Mouse (Mus musculus): ENCODE data around the gene Mog. TPM values are rescaled to one million over a fixed set of nuclear protein-coding genes. Genes with fewer than 3 reads are reported as not detected.

Mog gene
- total RNA-seq, 4 experiments from 2014 or later: 52.5 to 55.9 (median 54.6) TPM

Other genes starting within 250 kb of the Mog start
- gene H2-M10.6, start 211.2 kb downstream of the Mog start, total RNA-seq (2022): not detected
- 10 to 100 TPM; 23.1 to 26.2 (median 24.2) TPM for gene Trim26, start 186.3 kb downstream of the Mog start, total RNA-seq (2022)
- gene Trim15, start 156.2 kb downstream of the Mog start, total RNA-seq (2022): under 1 TPM in 1 of 4 experiments, not detected in 3; 0.19 TPM
- not detected for gene Trim10, start 153.8 kb downstream of the Mog start, total RNA-seq (2022)
- gene Trim40, start 133.3 kb downstream of the Mog start, total RNA-seq (2022): under 1 TPM in 1 of 4 experiments, not detected in 3; 0.24 TPM
- gene Trim31, start 125.3 kb downstream of the Mog start, total RNA-seq (2022): not detected
- gene Rnf39, start 80.5 kb downstream of the Mog start, total RNA-seq (2022): 1 to 10 TPM; 5.6 to 8.0 (median 6.5) TPM
- gene Ppp1r11, start 71.7 kb downstream of the Mog start, total RNA-seq (2022): 100 to 1,000 TPM; 107 to 144 (median 137) TPM
- 10 to 100 TPM; 23.9 to 39.6 (median 33.0) TPM for gene Znrd1, start 64.8 kb downstream of the Mog start, total RNA-seq (2022)
- 1 to 10 TPM; 4.7 to 7.3 (median 6.6) TPM for gene Znrd1as, start 64.8 kb downstream of the Mog start, total RNA-seq (2022)
- 1 to 10 TPM in 1 of 4 experiments, under 1 TPM in 2, not detected in 1; 0.86 to 1.3 (median 0.89) TPM for gene 2410137M14Rik, start 42.2 kb downstream of the Mog start, total RNA-seq (2022)
- gene H2-M5, start 33.9 kb downstream of the Mog start, total RNA-seq (2022): 1 to 10 TPM in 2 of 4 experiments, under 1 TPM in 2; 0.44 to 1.6 (median 0.97) TPM
- 10 to 100 TPM in 1 of 4 experiments, 1 to 10 TPM in 3; 8.1 to 10.5 (median 9.0) TPM for gene Zfp57, start 22.2 kb downstream of the Mog start, total RNA-seq (2022)
- gene Gabbr1, start 22.6 kb upstream of the Mog start, total RNA-seq (2022): 100 to 1,000 TPM; 662 to 748 (median 699) TPM
- gene Olfr90, start 65.1 kb upstream of the Mog start, total RNA-seq (2022): not detected
- gene Olfr91, start 74.9 kb upstream of the Mog start, total RNA-seq (2022): not detected
- not detected for gene Olfr92, start 96.7 kb upstream of the Mog start, total RNA-seq (2022)
- gene Olfr93, start 138.1 kb upstream of the Mog start, total RNA-seq (2022): not detected
- not detected for gene Ubd, start 170.5 kb upstream of the Mog start, total RNA-seq (2022)
- gene Olfr94, start 177.6 kb upstream of the Mog start, total RNA-seq (2022): not detected
- not detected for gene Olfr95, start 189.7 kb upstream of the Mog start, total RNA-seq (2022)
- gene Olfr96, start 196.7 kb upstream of the Mog start, total RNA-seq (2022): not detected
- gene Olfr97, start 213.9 kb upstream of the Mog start, total RNA-seq (2022): not detected
- gene Olfr98, start 240.4 kb upstream of the Mog start, total RNA-seq (2022): not detected
- 1 to 10 TPM; 3.5 to 7.0 (median 4.7) TPM for gene H2-M3, start 246.8 kb upstream of the Mog start, total RNA-seq (2022)

Data from left cerebral cortex, adult 8-10 months (tissue).